Mouse (Mus musculus) adrenal gland, adult (tissue): Measurements from ENCODE around the gene Bmpr1b.

ENCODE experiments used
- DNase-seq, 2 experiments: peaks; one replicate each; pipeline ENCODE4 v3.0.0; 2022 to 2023; ENCODE audit warnings: low spot score in 1 of 2; ENCODE audit not compliant: inconsistent age in 2 of 2

Gene Bmpr1b

DNA sequence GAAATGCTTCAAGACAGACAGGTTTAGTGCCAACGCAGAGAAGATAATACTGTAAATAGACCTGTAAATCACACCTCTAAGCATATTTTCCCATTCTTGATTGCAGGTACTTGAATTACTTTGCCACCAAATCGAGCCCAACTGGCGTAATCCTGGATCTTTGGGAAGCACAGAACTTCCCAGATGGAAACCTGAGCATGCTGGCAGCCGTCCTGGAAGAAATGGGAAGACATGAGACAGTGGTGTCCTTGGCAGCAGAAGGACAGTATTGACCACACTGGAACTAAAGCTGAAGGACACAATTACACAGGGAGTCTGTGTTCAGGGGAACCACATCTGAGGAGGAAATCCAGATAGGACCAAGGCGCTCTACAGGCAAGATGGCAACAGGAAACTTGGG, 340.9 kb downstream of the Bmpr1b start:
- no peak for DNase-seq

DNA sequence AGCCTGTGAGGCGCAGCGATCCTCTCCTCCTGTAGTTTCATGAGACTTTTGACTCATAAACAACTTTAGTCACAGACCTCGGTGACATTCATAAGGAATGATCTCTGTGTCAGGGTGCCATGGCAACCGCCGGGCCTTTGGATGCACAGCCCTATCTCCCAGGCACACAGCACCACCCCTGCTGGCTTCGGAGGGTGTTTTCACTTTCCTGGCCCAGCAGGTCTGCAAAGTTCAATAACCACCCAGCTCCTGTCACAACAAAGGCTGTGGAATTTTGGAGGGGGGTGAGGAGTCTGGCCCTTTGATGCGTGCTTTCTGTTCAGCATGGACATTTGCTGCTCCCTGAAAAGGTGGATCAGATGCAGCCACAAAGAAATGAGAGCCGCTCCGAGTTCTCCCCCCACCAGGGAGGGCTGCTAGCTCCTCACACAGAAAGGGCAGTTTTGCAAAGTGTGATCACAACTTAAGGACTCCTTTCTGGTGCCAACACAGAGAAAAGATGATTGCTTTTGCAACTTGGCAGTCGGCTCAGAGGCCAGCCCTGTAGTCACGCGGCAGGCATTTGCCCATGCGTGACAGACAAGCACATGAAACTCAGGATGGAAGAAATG, 349.8 kb downstream of the Bmpr1b start:
- DNase-seq = peak; percentile 24 to 65

DNA sequence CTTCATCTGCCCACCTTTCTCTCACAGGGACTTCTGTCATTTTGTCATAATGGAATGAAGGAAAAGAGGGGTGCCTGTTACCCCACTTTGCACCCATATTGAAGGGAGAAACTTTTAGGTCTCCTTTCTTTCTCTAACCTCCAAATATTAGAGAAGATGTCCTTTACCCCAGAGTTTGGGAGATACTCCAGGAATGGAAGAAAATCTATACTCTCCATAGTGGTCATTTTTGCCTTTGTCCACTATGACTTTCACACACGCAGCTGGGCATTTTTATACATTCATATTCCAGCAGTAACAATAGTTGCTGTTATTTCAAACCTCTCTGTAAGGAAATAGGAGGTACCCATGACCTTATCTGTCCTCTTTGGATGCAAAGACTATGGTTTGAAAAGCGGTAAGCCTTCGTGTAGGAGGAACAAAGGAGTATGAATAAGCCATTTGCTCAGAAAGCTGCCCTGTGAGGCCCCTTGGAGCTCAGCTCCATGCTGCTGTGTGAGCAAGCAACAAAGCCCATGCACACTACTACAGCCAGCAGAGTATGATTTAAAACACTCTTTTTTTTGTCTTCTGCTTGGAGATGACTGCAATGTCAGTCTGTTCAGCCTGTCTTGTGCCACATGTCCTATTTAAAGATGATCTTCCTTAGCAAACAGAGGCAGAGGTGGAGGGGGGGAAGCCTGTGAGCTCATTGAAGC, 350.5 kb downstream of the Bmpr1b start:
- no peak for DNase-seq

DNA sequence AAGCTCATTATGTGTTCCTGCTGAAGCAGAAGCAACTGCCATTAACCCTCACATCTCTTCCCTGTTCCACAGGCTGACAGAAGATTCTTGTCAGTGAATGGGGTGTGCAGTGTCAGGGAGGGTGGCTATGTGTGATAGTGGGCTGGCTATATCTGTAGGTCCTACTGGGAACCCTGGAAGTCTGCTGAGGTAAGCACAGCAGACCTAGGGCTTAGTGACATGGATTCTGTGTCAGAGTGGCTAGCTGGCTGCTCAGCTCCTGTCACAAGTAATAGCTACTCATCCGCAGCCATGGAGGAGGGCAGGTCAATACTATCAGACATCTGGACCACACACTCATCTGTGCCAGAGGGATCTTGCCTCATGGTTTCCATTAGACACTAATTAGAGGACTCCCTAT, 354.4 kb downstream of the Bmpr1b start:
- no peak for DNase-seq

DNA sequence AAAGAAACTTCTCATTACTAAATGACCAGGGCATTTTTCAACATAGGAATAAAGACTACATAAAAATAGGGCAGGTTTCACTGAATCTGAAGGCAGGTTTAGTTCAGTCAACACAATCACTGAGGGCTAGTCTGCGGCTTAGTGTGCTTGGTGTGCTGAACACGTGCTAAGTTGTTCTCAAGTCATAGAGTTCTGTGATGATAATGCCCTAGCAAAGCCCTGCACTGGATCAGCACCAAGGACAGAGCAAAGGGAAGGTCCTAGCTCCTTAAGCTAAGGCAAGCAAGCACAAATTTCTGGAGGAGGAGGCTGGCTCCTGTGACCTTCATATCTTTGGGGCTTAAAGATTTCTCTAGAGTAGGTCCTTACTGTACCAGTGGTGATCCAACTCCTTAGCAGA, 357.9 kb downstream of the Bmpr1b start:
- peak; percentile 29 to 72 for DNase-seq

DNA sequence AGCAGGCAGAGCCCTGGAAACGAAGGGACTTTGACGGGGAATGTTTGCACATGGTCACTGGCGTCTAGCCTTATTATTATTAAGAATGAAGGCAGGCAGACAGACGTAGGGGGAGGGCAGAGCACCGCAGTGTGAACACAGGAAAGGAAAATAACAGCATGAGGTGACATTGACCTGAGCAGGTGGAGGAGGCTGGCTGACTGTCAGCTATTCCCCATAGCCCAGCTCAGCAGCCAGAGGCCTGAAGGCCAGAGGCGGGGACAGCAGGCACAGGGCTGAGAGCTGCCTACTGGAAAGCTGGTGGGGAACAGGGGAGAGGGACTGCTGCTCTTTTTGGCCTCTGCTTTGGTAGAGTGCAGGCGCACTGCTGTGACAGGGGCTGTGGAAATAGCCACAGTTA, 358.3 kb downstream of the Bmpr1b start:
- DNase-seq = no peak

DNA sequence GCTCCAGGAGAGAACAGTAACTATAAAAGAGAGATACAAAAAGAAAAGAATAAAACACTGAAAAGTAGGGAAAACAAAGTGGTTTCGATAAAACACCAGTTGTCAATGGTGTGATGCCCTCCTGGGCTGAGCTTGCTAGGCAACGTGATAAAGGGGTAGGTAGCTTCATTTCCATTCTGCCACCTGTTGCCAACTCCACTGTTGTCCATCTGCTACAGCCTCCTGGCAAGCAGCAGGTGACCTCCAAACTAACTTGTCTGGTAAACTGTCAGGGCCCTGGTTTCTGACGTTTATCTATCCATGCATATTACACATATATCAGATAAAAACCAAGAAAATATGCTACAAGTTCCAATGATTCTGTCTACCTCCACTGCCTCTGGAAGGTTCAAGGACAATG, 359.6 kb downstream of the Bmpr1b start:
- no peak for DNase-seq

DNA sequence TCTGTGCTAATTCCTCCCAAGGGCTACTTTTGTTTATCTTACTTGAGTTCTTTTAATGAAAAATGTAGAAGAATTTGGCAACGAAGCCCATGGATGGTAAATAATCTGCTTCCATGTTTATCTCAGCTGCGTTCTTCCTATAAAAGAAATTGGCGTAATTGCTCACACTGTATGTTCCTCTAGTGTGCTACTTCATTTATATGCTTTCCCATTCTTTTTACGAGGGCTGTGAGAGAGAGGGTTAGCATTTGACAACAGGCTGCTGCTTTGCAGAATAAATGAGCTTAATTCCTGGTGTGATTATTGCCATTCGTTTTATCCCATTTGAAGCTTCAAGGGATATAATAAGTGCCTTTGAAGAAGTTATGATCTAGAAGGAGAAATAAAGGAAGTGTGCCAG, 365.1 kb downstream of the Bmpr1b start:
- no peak for DNase-seq

DNA sequence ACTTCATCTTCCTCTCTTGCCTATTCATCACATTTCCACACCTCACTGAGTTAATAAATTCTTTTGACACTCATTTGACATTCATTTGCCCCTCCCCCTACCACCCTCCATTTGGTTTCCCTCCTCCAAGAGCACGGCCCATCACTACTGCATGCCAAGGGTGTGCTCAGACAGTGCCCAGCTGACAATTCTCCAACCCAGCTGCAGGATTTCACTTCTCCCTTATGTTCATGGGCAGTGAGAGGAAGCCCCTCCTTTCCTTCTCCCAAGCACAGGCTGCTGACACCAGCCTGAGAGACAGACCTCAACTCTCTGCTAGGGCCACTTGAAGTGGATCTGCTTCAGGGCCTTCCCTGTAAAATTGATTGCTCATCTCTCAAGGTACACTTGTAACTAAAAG, 371.4 kb downstream of the Bmpr1b start:
- DNase-seq = no peak

DNA sequence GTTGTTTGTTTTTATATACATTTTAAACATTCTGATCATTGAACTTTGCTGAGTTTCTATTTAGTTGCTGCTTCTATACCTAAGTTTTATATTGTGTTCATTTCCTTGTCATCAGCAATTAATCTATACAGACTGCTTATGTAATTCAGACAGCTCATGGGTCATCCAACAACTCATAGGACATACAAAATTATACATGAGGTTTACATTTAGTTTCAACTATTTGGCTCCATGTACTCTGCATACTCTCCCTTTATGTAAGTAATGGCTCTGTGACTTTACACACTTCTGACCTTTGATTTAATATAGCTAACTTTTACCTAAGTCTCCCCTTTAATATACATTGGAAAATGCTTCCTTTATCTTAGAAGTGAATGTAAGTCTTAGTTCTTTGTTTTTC, 371.9 kb downstream of the Bmpr1b start:
- no peak for DNase-seq

DNA sequence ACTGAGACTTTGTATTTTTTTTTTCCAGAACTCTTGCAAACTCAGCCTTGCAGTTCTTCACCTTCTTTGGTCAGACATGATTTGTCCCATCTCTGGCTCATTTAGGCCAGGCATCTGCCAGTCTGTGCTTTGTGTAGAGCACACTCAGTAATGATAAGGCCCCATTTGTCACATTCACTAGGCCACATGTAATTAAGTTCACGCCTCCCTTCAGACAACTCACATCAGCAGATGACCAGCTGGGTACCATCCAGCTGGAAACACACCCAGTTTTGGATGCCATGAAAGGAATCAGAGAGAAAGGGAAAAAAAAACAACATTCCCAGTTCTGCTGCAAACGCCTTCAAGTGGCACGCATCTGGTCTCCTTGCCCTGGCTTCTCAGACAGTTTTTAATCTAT, 374.9 kb downstream of the Bmpr1b start:
- DNase-seq = no peak

DNA sequence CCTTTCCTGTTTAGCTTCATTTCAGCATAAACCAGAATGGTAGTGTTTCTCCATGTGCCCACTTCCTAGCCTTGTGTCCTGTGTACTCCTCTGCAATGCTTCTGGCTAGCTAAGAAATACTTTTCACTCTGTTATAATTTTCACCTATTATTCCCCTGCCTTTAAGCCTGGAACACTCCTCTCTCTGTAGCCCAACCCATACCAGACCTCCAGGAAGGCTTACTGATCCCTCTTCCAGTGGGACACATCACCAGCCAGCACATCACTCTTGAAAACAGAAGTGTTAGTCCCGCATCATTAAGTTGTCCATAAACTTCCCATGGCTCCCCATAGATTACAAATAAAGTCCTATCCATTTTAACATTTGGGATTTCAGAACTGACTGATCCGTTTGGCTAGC, 375.5 kb downstream of the Bmpr1b start:
- no peak for DNase-seq

DNA sequence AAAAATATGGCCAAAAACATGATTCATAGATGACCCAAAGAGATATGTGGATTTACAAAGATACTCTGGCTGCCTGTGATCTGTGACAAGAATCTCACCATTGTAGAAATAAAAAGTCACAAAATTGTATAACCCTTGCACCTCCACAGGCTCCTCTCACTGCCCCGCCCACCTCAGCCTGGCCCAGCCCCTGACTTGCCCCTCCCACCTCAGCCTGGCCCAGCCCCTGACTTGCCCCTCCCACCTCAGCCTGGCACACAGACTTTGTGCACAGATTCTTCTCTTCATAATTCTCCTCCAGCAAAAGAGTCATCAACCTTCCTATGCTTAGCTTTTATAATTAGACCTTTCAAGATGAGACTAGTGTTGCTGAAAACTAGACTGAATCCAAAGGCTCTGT, 377.1 kb downstream of the Bmpr1b start:
- no peak for DNase-seq

DNA sequence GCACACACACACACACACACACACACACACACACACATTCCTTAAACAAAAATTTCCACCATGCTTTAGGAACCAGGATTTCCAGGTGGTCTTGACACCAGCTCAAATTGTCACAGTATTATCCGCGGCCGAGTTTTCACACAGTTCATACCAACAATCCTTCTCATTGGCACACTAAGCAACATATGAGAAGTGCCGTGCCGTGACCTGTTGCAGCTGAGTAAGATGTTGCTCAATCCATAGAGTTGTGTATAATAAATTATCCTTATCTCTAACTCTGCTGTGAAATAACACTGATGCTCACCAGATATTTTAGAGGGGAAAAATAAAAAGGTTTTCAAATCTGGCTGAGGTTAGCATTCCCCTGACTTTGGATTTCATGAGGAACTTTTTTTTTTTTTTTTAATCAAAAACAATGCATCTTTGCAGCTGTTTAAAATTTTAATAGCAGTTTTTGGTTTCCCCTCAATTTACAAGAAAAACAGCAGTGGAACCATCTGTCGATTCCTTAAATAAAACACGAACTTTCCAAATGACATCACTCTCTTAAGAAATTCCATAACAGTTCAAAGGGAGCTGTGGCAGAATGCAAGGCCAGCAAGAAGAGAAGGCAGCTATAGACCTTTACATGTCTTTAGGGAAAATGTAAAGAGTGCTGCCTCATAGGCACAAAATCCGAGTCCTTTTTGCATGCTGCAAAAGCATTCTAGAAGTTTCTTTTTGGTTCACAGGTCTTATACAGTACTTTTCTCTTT, 378.0 kb downstream of the Bmpr1b start:
- no peak for DNase-seq
